Mouse (Mus musculus) left cerebral cortex, postnatal 10 days (tissue): Measurements from ENCODE around the gene Gm43552. TPM values are rescaled to one million over a fixed set of nuclear protein-coding genes. Genes with fewer than 3 reads are reported as not detected.
"Not testable (repeated sequence)": the region's sequence is repeated elsewhere in the genome, so short reads cannot be mapped to it uniquely, and the experiment has no call there.

Experiments used
- DNase-seq, 2 experiments: peaks; one replicate each; pipeline ENCODE4 v3.0.0; 2021 to 2022; ENCODE audit warnings: low spot score in 2 of 2, mixed read lengths in 1 of 2; ENCODE audit errors: extremely low spot score in 1 of 2
- intact Hi-C: fragments of 180-260 bp; cut with DNase I; formaldehyde crosslinking; loops from one replicate; pipeline ENCODE4 v1.15.1; 2025
- total RNA-seq, 2 experiments: library from RNA; stranded (reverse); gene quantifications; 2 replicates each; pipeline ENCODE4 v1.2.3; 2021

Gm43552 gene
- not detected for total RNA-seq

GRCm38 (mm10) chr5:65492716-65493531 lies at the start of gene Gm43552:
Gene Gm43552 (minus strand): TSS chr5:65492833.
- intact Hi-C loops = loop anchor here (5.0 kb wide), 2 partner anchors 44 to 56 kb away; partner anchors contain the start of genes Smim14, Ube2k and Ugdh

GRCm38 (mm10) chr5:65541889-65542288 lies 49.3 kb upstream of the Gm43552 start:
- intact Hi-C loops = no loop called here
- DNase-seq = no peak

More at GRCm38 (mm10) chr5:65492716-65493531, at the start of gene Gm43552:
- DNase-seq = peak; percentile 93 to 97

- no peak for DNase-seq
- intact Hi-C loops = loop anchor here (5.0 kb wide), 1 partner anchor 47 kb away; the partner anchor contains the start of gene Gm43552
Observed at GRCm38 (mm10) chr5:65539786-65540185, 47.2 kb upstream of the Gm43552 start.

GRCm38 (mm10) chr5:65538829-65539228 lies 46.2 kb upstream of the Gm43552 start:
- DNase-seq = no peak
- intact Hi-C loops = loop anchor here (5.0 kb wide), 1 partner anchor 47 kb away; the partner anchor contains the start of gene Gm43552

- intact Hi-C loops = loop anchor here (5.0 kb wide), 1 partner anchor 46 kb away; the partner anchor contains the start of gene Gm43552
- DNase-seq = no peak
Observed at GRCm38 (mm10) chr5:65538121-65538520, 45.5 kb upstream of the Gm43552 start.

- peak in 1 of 2 experiments; percentile 77 for DNase-seq
- intact Hi-C loops = loop anchor here (5.0 kb wide), 1 partner anchor 45 kb away; the partner anchor contains the start of gene Gm43552
Observed at GRCm38 (mm10) chr5:65537420-65538071, 44.9 kb upstream of the Gm43552 start.

- intact Hi-C loops = loop anchor here (5.0 kb wide), 1 partner anchor 45 kb away; the partner anchor contains the start of gene Gm43552
- DNase-seq = peak; percentile 91 to 96
Observed at GRCm38 (mm10) chr5:65536751-65537419, 44.3 kb upstream of the Gm43552 start, which contains the start of the genes Smim14 and Ube2k. Gene Smim14 (minus strand): TSS chr5:65537184. Gene Ube2k (plus strand): TSS chr5:65537233.

GRCm38 (mm10) chr5:65536068-65536465 lies 43.4 kb upstream of the Gm43552 start:
- not testable (repeated sequence) for DNase-seq
- intact Hi-C loops = loop anchor here (5.0 kb wide), 1 partner anchor 44 kb away; the partner anchor contains the start of gene Gm43552

- intact Hi-C loops = loop anchor here (2.0 to 5.0 kb wide), 2 partner anchors 43 to 161 kb away; partner anchors contain the start of gene Gm43552
- peak in 1 of 2 experiments; percentile 27 for DNase-seq
Observed at GRCm38 (mm10) chr5:65535457-65536067, 42.9 kb upstream of the Gm43552 start.

- intact Hi-C loops = loop anchor here (2.0 kb wide), 1 partner anchor 162 kb away; no protein-coding TSS in a partner anchor
- DNase-seq = no peak
Observed at GRCm38 (mm10) chr5:65534496-65534895, 41.9 kb upstream of the Gm43552 start.

- no peak for DNase-seq
- intact Hi-C loops = no loop called here
Observed at GRCm38 (mm10) chr5:65531283-65531682, 38.6 kb upstream of the Gm43552 start.

GRCm38 (mm10) chr5:65525674-65526443 lies 33.2 kb upstream of the Gm43552 start:
- DNase-seq = no peak
- intact Hi-C loops = no loop called here

GRCm38 (mm10) chr5:65524831-65525230 lies 32.2 kb upstream of the Gm43552 start:
- DNase-seq = no peak
- intact Hi-C loops = no loop called here

GRCm38 (mm10) chr5:65521803-65522202 lies 29.2 kb upstream of the Gm43552 start:
- DNase-seq = no peak
- intact Hi-C loops = no loop called here

GRCm38 (mm10) chr5:65514635-65515278 lies 22.1 kb upstream of the Gm43552 start:
- intact Hi-C loops = no loop called here
- no peak for DNase-seq

GRCm38 (mm10) chr5:65513506-65513905 lies 20.9 kb upstream of the Gm43552 start:
- no peak for DNase-seq
- intact Hi-C loops = no loop called here

GRCm38 (mm10) chr5:65508395-65508794 lies 15.8 kb upstream of the Gm43552 start:
- no peak for DNase-seq
- intact Hi-C loops = no loop called here
